Mouse (Mus musculus): ENCODE results near the gene Bbip1.

The Bbip1 gene

DNA sequence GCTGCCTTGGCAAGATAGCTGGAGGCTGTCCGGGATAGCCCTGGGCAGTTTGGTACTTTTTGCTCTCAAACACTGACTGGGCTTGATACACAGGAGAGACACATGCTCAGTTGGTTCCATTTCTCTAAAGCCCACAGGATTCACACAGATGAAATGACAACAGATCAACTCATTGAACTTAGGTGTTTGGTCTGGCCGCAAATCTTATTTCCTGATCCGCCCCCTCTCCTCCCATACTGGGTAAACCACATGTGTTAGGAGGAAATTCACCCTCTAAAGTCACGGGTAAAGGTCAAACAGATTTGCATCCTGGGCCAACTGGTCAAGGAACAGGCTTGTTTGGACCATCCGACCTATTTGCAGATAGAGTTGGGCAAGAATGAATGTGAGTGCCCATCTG, 54.9 kb downstream of the Bbip1 start:
- no peak for DNase-seq

DNA sequence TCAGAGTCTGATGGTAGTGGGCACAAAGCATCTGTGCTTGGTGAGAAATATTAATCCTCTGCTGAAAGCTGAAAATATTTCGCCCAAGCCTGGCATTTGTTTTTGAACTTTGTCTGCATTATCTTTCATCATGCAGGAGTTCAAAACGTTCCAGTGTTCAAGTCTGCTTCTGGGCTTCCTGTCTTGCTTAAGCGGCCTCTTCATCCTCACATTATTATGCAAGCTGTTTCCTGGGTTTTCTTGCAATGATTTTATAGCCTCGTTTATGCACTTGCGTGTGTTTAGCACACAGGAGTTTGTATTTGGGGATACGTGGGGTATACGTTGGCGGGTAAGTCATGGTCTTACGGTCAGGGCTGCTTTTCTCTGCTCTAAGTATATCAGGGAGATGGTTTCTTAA, 56.1 kb downstream of the Bbip1 start:
- no peak for DNase-seq

DNA sequence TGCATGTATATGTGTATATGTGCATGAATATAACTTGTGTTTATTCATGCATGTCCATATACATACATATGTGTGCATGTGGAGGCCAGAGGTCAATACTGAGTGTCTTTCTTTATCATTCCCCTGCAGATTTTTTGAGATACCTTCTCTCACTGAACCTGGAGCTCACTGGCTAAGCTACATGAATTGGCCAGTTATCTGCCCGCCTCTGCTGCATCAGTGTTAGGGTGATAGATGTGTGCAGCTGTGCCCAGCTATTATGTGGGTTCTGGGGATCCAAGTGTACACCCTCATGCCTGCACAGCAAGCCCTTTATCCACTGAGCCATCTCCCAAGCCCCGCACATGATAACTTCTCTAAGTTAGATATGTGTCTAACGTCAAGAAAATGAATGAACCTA, 56.6 kb downstream of the Bbip1 start:
- DNase-seq = no peak

DNA sequence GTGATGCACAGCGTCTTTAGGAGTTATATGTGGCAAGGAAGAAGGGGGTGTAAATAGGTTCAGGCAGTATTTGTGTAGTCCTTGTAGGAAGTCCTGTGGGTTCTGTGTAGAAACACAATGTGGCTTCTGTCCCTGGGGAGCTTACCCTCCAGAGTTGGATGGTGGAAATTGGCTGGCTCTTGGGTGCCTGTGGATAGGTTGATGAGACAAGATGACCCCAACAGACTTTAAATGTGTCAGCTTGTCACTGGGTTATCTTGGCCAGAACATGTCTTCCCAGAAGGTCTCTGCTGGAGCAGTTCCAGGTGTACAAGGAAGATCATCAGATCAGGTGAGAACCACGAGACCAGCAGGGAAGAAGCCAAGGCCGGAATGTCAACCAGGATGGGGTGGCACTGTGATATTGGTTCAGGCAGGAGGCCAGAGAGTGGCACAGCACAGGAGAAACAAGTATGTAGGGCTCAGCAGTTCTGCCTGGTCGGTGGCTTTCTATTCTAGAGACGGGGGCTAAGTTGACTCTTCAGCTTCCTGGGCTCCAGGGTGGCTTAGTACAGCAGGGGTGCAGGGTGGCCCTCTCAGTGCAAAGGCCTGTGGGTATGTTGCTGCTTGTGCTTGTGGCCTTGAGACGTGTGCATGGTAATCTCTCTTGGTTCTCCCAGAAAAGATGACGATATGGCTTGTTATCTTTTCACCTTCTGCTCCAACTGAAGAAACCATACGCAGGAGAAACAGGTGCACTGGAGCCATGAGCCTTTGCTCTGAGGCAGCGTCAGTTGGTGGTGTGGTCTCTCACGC, 57.7 kb downstream of the Bbip1 start:
- DNase-seq = peak; percentile 15 to 25

DNA sequence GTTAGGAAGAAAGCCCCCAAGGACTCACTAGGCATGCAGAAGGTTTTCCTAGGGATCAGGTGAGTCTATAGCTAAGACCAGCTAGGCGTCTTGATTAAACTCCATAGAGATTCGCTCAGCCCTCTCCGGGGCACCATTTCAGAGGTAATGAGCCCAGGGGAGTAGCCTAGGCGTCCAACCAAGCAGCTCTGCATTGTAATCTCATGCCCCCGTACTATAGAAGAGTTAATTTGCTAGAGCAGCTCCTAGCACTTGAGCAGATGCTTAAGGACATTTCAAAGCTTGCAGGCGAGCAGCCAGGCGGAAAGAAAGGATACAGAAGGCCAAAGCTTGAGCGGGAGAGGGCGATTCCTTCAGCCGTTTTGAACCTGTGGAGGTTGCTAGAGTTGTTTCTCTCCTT, 59.0 kb downstream of the Bbip1 start:
- DNase-seq = no peak

DNA sequence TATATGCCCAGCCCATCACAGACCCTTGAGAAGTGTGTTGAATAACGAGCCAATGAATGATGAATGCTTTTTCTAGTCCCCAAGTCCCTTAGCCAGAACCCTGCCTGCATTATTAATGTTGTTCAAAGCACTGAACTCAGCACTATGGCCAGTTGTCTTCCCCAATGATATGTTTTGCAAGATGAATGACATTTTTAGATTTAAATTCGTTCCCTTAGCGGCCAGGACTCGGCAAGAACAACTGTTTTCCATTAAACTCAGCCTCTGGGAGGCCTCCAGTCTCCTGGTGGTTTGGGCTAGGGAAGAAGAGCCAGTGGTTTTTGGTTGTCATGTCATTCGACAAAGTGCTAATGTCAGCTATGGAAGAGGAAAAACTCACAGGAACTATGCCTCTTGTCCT, 62.6 kb downstream of the Bbip1 start:
- no peak for DNase-seq

DNA sequence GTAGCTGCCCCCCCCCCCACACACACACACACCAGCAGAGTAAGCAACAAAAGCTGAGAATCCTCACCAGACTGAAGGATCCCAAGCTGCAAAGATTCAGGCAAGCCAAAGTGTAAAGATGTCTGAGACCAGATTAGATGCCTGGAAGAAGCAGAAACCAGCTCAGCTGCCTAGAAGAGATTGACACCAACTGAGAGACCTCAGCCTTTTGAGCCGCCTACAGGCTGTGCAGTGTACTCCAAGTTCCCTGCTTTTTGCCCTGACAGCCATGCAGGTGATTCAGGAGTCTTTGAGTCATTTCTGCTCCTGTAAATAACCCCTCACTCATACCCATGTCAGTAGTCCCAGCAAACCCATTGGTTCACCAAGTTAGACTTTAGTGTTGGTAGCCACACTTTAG, 64.0 kb downstream of the Bbip1 start:
- DNase-seq = no peak

Data from cerebellum, adult 18-20 months (tissue).